Mouse (Mus musculus) C2C12 (cell line): Measurements from ENCODE around the gene Sobp.

Experiments
- CTCF ChIP-seq: IDR thresholded peaks from one replicate; pipeline ENCODE4 v1.5.1; 2011; ENCODE audit not compliant: control insufficient read depth, insufficient read depth, insufficient read length
- MAX ChIP-seq: IDR thresholded peaks from one replicate; pipeline ENCODE4 v1.6.1; 2011; ENCODE audit warnings: mild to moderate bottlenecking, control low read depth
- MYOD1 ChIP-seq: IDR thresholded peaks from one replicate; pipeline ENCODE4 v1.6.1; 2011; ENCODE audit warnings: low read depth; ENCODE audit not compliant: control insufficient read depth, insufficient read length
- USF1 ChIP-seq: IDR thresholded peaks from one replicate; pipeline ENCODE4 v1.6.1; 2011; ENCODE audit warnings: low read depth, mild to moderate bottlenecking, control low read depth, moderate library complexity

GRCm38 (mm10) chr10:43021512-43022116 lies 152.7 kb downstream of the Sobp start:
- TF ChIP-seq MYOD1 (no peak), MAX (no peak), CTCF (no peak), USF1 (no peak)
